8 mouse cellular contexts compared by ENCODE assay signal in the genomic region with DNA sequence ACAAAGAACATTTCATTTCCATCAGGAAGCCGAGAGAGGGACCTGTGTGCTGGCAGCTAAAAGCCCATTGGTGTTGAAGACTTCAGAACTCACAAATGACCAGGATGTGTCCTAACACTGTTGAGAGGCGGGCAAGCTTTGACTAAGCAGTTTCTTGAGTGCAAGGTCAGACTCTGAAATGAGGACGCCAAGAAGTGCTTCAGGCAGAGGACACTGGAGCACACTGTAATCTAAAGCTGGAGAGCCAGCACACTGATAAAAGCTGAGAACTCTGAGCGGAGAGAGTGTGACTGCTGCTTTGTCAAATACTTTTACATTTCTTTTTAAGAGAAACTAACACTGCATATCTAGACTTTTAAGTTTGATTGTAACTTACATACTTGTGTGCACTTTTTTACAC.
A peak's percentile ranks its signal among the peaks of the same experiment; 100 is the strongest.
DNase-seq lines count a peak whose midpoint lies in the region; ATAC-seq and TF ChIP-seq lines count a peak whose summit lies in the region.

No protein-coding gene starts in this region.

- no peaks in the 10 kb centered on the region for H3K27me3 ChIP-seq in thymus, adult 2 months (ENCODE audit: control insufficient read depth, insufficient read depth, low read length)

- TF ChIP-seq POLR2A in thymus, adult 2 months (IDR thresholded peaks at IDR 0.05; ENCODE audit: control insufficient read depth, extremely low read depth, insufficient read depth, low read length, poor library complexity): no peak
- no peak for TF ChIP-seq POLR2A in lung, adult 2 months (IDR thresholded peaks at IDR 0.05; ENCODE audit: borderline replicate concordance, extremely low read depth, low read depth, low read length)

- no peak overlapping the region for H3K4me3 ChIP-seq in thymus, adult 2 months (ENCODE audit: control insufficient read depth, insufficient read depth, low read length)
- H3K4me3 ChIP-seq in lung, adult 2 months (replicated peaks; ENCODE audit: extremely low read depth, low read depth, low read length): no peak overlapping the region

- H3K36me3 ChIP-seq in thymus, adult 2 months (ENCODE audit: control insufficient read depth, insufficient read depth, low read length): no peaks in the 10 kb centered on the region

- TF ChIP-seq CTCF in thymus, adult 2 months (IDR thresholded peaks at IDR 0.05; ENCODE audit: borderline replicate concordance, control insufficient read depth, extremely low read depth, insufficient read depth, low read length, poor library complexity): no peak
- TF ChIP-seq CTCF in lung, adult 2 months (IDR thresholded peaks at IDR 0.05; ENCODE audit: insufficient read depth, low read length): no peak

- intact Hi-C loops in heart, postnatal 14 days (cut with DNase I): loop anchor here (5.0 to 10.0 kb wide), 2 partner anchors 72 to 160 kb away; partner anchors contain the start of gene Dph5

- peaks cover 33% of the 10 kb centered on the region for H3K4me1 ChIP-seq in thymus, adult 2 months (replicated peaks; ENCODE audit: control insufficient read depth, insufficient read depth, low read length)
- peaks cover 6% of the 10 kb centered on the region for H3K4me1 ChIP-seq in lung, adult 2 months (ENCODE audit: control insufficient read depth, insufficient read depth, low read length)

- DNase-seq in thymus, adult 2 months: no peak
- no peak for DNase-seq in thymus, adult 18-20 months
- DNase-seq in heart, postnatal 14 days: peak; percentile 37 to 44
- peak; percentile 17 for DNase-seq in lung, adult 2 months
- peak; percentile 40 for DNase-seq in thymus, postnatal 4 days
- DNase-seq in spleen, adult 18-20 months: no peak

- ATAC-seq in cerebellum, adult (ENCODE audit: insufficient number of reproducible peaks, low FRiP score, low TSS enrichment): no peak
- ATAC-seq in frontal cortex, adult (ENCODE audit: low TSS enrichment): no peak

- 62% methylated on average over 4 of the region's 4 CpGs for WGBS in thymus, adult 2 months
- 11% methylated on average over 4 of the region's 4 CpGs for WGBS in lung, adult 2 months

- H3K27ac ChIP-seq in thymus, adult 2 months (ENCODE audit: control insufficient read depth, insufficient read depth, low read length): peak overlapping the region; percentile 96

Comparison
In these comparisons a context has a peak if more than half of its experiments do, and no peak if none do; other contexts are left out.
1. DNase-seq: peak in heart, postnatal 14 days (2 of 2), lung, adult 2 months (single experiment) and thymus, postnatal 4 days (single experiment); none in thymus, adult 2 months (single experiment), thymus, adult 18-20 months (0 of 2) and spleen, adult 18-20 months (0 of 2).